Mouse (Mus musculus): ENCODE measurements at regions not wholly inside any gene's neighbourhood (a gene's known extent, or its start where the extent isn't known, plus 50 kb on each side); places are given as distances from the start of the nearest gene placed in this dataset.

DNA sequence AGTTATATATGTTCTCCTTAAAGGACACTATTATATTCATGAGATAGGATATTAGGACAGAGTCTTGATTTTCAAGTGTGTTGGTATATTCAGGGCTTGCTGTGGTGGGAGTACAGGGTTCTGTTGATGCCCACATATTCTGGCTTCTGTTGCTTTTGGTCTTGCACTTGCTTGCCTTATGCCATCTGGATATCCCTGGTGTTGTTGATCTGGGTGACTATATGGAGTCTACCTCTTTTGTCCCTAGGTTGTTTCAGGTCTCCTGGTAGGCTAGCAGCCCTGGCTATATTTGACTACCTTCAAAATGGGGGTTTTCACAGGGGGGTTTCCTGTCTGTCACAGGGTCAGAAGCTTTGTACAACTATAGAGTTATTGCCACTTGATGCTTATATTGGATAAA, 717.1 kb upstream of the Tacstd2 start:
- TF ChIP-seq CTCF (IDR thresholded peaks at IDR 0.05; ENCODE audit: low read depth, low read length) (no peak), GATA1 (IDR thresholded peaks at IDR 0.05; ENCODE audit: borderline replicate concordance, low read length) (no peak)

All from G1E (cell line).